Mouse (Mus musculus) R1 (cell line): Measurements from ENCODE around the gene Pcdh20.

ENCODE experiments used
- DNase-seq: peaks from one replicate; pipeline ENCODE4 v3.0.0-alpha.2; 2018; ENCODE audit warnings: low read depth, low spot score

Pcdh20 gene

DNA sequence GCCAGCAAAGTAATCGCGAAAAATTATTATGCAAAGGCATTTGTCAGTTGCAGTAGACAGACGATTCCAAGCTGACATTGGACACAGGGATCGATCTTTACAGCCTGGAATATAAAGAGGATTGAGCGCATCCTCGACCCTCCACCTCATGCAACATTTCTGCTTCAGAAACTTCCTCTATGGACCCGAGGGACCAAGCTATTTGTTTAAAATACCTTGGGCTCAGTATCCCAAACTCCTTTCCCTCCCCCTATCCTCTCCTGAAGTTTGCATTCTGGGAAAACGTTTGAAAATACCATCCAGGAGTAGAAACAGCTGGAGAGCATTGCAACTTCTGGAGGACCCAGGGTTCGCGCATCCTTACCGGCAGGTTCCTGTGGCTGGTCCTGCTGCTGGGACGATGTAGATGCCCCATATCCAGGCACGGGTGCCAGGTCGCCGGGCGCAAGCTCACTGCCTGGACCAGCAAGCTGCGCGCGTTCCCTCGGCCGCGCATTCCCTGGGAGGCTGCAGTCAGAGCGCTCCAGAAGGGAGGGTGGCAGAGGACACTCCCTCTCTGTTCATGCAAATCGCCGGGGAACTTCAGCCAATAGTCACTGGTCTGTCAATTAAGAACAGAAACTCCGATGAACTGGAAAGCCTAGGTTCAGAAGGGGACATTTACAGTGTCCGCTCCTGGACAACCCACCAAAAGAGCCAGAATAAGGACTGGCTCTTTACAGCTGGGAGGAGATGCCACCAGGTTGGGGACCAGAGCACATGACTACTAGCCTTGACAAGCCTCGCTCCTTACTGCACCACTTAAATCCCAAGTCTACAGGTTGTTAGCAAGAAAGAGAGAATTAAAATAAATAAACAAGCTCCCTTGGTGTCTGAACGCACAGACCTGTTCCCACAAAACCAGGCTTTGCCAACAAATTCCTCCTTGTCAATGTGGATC is at the start of gene Pcdh20:
TSS of gene Pcdh20 (minus strand) at position 902 of the 940 bp plus-strand sequence.
- peak; percentile 16 for DNase-seq

DNA sequence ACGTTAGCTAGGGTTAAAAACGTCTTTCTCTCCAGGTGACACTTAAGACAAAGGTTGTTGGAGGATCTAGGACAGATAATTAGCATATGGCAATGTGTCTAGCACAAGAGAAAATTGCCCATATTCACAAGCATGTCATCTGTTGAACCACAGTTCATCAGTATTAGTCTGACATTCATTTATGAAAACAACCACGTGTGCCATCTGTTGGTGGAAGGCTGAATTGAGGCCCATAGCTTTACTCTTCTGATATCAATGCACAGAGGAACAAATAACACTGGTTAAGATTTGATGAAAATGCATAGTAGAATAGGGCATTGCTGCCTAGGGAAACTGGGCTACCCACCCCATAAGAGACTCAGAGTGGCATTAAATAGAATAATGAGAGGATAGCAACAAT is 8.7 kb upstream of the Pcdh20 start:
- DNase-seq, result no peak

DNA sequence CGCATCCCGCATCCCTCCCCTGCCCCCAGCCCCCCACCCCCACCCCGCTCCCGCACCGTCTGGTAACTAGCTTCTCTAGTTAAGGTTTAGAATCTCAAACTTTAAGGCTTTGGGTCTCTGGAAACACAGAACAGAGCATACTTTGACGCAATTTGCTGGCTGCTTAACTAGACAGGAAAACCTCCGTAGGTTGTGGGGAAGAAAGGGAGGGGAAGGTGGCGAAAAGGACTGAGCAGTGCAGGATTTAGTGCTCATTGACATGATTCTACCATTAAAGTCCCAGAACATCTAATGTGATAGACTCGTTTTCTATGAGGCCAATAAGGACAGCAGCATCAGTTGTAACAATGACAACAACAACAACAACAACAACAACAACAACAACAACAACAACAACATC is 1.2 kb downstream of the Pcdh20 start:
- no peak for DNase-seq

GRCm38 (mm10) chr14:88469361-88469760 is 1.8 kb downstream of the Pcdh20 start:
- peak; percentile 2 for DNase-seq

DNA sequence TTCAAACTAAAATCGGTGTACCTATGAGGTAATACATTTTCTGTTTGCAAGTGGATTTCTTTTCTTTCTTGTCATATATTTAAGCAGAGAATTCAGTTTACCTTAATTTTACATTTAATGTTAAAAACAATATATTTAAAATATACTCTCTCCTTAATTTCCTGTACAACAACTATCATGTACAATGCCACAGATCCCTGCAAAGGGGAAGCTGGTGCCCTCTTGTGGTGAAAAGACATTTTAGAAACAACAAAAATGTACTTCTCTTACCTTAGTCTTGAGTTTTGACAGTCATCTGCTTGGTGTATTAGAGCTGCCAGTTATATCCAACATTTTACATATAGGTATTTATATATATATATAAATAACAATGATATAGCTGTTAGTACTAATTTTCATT is 4.8 kb downstream of the Pcdh20 start:
- DNase-seq, result peak; percentile 16

- DNase-seq, result no peak
Observed at GRCm38 (mm10) chr14:88464356-88464755, 6.8 kb downstream of the Pcdh20 start.

DNA sequence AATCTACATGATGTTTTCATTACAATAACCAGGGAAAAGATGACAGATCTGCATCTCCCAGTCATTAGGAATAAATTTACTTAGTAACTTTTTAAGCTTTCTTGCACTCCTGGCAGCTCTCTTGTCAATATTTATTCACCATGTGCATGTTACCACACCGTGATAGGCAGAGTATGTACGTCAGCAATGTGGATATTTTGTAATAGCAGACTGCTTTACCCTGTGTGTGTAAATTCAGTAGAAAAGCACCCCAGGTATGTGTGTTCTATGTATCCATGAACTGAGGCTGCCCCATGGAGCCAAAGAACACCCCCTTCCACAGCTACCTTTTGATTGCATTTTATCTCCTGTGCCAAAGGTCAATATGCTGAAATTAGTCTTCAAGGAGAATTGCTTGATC is 7.8 kb downstream of the Pcdh20 start:
- DNase-seq, result no peak

DNA sequence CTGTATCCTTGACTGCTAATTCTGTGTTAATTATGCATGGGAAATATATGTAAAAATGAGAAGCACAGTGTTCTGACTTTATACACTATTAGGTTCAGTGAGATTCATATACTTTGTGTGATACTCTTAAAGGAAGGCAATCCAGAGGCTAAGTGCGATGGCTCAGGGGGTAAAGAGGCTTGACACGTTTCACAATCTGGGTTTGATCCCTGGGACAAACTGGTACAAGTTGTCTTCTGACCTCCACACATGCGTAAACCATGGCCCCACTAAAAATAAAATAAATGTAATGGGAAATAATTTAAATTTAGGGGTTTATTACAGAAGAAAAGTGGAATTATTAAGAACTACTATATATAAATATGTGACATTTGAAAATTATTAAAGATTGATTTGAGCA is 8.3 kb downstream of the Pcdh20 start:
- DNase-seq, result no peak

DNA sequence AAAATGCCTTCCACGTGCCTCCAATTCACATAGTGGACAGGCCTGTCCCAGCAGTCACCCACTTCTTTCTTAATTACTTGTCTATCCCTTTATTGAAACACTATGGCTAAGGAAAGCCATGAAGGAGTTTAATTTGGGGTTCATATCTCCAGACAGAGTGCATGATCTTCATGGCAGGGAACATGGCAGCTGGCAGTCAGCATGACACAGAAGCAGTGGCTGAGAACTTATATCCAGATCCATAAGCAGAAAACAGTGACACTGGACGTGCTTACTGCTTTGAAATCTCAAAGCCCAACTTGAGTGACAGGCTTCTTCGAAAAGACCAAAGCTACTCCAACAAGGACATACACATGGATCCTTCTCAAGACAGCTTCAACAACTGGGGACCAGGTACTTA is 10.5 kb downstream of the Pcdh20 start:
- DNase-seq, result no peak

DNA sequence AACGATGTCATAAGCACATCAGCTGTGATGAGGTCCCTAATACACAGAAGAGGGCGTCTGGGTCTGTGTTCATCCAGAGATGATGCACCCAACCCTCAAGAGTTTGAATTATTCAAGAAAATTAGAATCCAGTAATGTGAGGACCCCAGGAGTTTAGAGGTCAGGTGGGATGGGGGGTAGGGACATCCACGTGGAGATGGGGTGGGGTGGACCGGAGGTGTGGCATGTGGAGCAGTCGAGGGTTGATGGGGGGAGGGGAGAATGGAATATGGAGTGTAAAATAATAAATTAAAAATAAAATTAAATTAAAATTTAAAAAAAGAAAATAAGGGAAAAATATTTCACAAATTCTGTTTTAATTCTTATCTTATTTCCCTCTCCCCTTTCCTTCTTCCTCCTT is 27.9 kb downstream of the Pcdh20 start:
- DNase-seq, result no peak

- DNase-seq, result peak; percentile 2
Observed at GRCm38 (mm10) chr14:88429393-88429792, 41.8 kb downstream of the Pcdh20 start.

DNA sequence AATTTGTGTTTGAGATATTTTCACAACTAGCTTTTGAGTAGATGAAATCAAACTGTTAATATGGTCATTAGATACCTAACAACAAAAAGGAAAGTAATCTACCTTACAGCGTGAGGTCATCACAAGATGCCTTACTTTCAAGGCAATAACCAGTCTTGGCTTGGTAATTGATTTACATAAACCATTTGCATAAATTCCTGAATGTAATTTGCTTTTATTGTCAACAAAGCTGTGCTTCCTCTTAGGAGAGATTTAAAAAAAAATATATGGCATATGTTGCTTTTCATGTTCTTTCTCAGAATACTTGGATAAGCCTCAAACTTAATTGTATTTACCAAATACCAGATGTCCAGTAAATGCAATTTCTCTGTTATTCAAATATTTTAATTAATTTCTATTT is 43.8 kb downstream of the Pcdh20 start:
- DNase-seq, result no peak
